Mouse (Mus musculus): ENCODE measurements around the gene Tbl2. TPM values are rescaled to one million over a fixed set of nuclear protein-coding genes. Genes with fewer than 3 reads are reported as not detected.

Gene Tbl2
- 19.5 TPM for polyA plus RNA-seq (2014; fragmentation: Illumina TruSeq; extraction: RNeasy Lipid Tissue Mini Kit (QIAGEN cat#74804); ENCODE audit: low read depth, low replicate concordance)

DNA sequence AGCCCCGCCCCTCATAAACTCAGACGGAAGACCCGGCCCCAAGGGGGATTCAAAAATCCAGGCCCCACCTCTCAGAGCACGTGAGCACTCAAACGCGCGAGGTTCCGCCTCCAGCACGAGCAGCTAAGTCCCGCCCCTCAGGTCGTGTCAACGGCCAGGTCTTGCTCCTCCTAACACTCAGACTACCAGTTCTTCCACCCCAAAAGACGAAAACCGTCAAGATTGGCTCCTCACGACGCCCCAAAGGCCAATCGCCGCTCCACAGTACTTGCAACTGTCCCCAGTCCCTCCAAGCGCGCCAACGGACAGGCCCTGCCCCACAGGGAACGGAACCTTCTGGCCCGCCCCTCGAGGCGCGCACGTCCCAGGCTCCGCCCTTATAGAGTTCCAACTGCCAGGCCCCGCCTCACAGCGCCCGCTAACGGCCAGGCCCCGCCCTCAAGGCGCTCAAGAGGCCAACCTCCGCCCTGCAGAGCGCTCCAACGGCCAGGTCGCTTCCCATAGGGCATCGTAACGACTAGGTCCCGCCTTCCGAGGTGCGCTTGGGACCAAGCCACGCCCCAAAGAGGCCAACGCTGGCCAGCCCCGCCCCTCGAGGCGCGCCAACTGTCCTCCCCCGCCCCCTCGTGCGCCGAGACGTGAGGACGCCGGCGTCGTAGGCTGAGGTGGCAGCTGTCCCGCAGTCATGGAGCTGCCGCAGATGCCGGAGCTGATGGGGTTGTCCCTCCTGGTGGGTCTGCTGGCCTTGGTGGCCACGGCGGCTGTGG is at the start of gene Tbl2:
Gene Tbl2, plus strand, starts transcription at position 605 of the 767 bp plus-strand sequence.

DNA sequence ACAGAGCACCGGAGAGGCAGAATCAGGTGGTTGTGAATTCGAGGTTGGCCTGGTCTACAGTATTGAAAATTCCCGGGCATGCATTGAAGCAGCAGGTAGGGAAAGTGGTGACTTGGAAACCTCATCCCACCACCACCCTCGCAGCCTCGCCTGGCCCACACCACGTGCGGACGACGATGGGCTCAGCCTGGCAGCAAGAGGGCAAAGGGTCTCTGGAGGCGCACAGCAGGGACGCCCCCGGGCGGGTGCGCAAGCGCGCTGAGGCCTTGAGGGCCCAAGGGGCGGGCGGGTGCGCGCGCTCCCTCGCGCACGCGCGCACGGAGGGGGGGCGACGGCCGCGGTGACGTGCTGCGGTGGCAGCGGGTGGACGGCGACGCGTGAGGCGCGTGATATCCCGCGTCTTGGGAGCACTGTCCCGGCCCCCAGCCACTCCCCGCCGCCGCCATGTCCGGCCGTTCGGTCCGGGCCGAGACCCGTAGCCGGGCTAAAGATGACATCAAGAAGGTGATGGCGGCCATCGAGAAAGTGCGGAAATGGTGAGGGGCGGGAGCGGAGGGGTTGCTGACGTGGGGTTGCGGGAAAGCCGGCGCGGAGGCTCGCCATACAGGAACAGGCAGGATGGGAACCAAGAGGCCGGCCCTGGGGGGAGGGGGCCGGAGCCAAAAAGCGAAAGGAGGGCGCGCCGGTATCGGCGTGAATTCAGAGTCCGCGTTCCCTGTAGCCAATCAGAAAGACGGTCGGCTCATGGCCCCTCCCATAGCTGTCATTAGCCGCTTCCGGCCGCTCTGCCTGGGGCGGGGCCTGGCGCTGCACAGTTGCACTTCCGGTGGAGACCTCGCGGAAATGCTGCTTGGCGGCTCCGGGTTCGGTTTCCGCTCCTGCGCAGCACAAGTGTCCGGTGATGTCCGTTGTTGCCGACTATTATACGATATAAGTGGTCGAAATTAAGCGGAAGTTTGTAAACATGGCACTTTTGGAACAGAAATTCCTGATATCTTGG is 18.9 kb downstream of the Tbl2 start, which contains the start of gene Bcl7b:
Gene Bcl7b, plus strand, starts transcription at position 221 of the 1,000 bp plus-strand sequence.

DNA sequence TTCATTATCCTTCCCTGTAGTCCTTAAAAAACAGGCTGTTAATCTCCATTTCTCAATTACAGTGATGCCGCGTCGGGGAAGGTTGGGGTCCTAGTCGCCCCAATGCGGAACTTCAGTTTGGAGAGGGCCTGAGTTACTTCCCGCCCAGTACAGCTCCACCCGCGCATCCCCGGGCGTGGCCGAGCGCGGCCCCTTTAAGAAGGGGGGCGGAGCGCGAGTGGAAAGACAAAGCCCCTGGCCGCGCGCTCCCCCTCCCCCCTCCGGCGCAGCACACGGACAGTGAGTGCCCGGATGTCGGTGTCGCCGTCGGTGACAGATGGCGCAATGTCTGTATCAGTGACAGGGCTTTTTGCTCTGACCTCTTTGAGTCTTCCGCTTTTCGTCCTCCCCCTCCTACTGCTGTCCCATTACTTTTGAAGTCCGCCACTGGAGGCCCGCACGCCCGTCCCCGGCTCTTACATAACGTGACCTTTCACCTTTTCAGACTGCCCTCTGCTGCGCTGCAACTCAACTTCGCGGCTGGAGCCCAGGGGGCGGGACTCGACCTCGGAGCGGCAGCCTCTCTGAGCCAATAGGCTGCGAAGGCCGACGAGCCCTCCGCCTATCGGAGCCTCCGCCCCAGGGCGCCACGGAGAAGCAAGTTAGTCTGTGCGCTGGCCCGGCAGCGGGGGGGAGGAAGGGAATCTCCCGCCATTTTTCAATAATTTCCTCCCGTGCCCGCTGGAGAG is 37.3 kb downstream of the Tbl2 start, which contains the start of gene Baz1b:
Gene Baz1b, plus strand, starts transcription at position 644 of the 728 bp plus-strand sequence.

Other genes with a start within 250 kb of the Tbl2 start
- 2.6 TPM for gene Tmem270, start 242.9 kb upstream of the Tbl2 start, polyA plus RNA-seq (2014; fragmentation: Illumina TruSeq; extraction: RNeasy Lipid Tissue Mini Kit (QIAGEN cat#74804); ENCODE audit: low read depth, low replicate concordance)
- gene Cldn13, start 234.1 kb upstream of the Tbl2 start, polyA plus RNA-seq (2014; fragmentation: Illumina TruSeq; extraction: RNeasy Lipid Tissue Mini Kit (QIAGEN cat#74804); ENCODE audit: low read depth, low replicate concordance): not detected
- gene Mettl27, start 217.3 kb upstream of the Tbl2 start, polyA plus RNA-seq (2014; fragmentation: Illumina TruSeq; extraction: RNeasy Lipid Tissue Mini Kit (QIAGEN cat#74804); ENCODE audit: low read depth, low replicate concordance): 47.4 TPM
- gene Cldn4, start 202.7 kb upstream of the Tbl2 start, polyA plus RNA-seq (2014; fragmentation: Illumina TruSeq; extraction: RNeasy Lipid Tissue Mini Kit (QIAGEN cat#74804); ENCODE audit: low read depth, low replicate concordance): 70.5 TPM
- gene Cldn3, start 163.4 kb upstream of the Tbl2 start, polyA plus RNA-seq (2014; fragmentation: Illumina TruSeq; extraction: RNeasy Lipid Tissue Mini Kit (QIAGEN cat#74804); ENCODE audit: low read depth, low replicate concordance): 215 TPM
- gene Abhd11, start 140.5 kb upstream of the Tbl2 start, polyA plus RNA-seq (2014; fragmentation: Illumina TruSeq; extraction: RNeasy Lipid Tissue Mini Kit (QIAGEN cat#74804); ENCODE audit: low read depth, low replicate concordance): 62.8 TPM
- 6.5 TPM for gene Stx1a, start 126.2 kb upstream of the Tbl2 start, polyA plus RNA-seq (2014; fragmentation: Illumina TruSeq; extraction: RNeasy Lipid Tissue Mini Kit (QIAGEN cat#74804); ENCODE audit: low read depth, low replicate concordance)
- 20.7 TPM for gene Dnajc30, start 85.5 kb upstream of the Tbl2 start, polyA plus RNA-seq (2014; fragmentation: Illumina TruSeq; extraction: RNeasy Lipid Tissue Mini Kit (QIAGEN cat#74804); ENCODE audit: low read depth, low replicate concordance)
- gene Bud23, start 84.7 kb upstream of the Tbl2 start, polyA plus RNA-seq (2014; fragmentation: Illumina TruSeq; extraction: RNeasy Lipid Tissue Mini Kit (QIAGEN cat#74804); ENCODE audit: low read depth, low replicate concordance): 38.7 TPM
- 9.1 TPM for gene Vps37d, start 71.4 kb upstream of the Tbl2 start, polyA plus RNA-seq (2014; fragmentation: Illumina TruSeq; extraction: RNeasy Lipid Tissue Mini Kit (QIAGEN cat#74804); ENCODE audit: low read depth, low replicate concordance)
- 57.7 TPM for gene Mlxipl, start 59.8 kb upstream of the Tbl2 start, polyA plus RNA-seq (2014; fragmentation: Illumina TruSeq; extraction: RNeasy Lipid Tissue Mini Kit (QIAGEN cat#74804); ENCODE audit: low read depth, low replicate concordance)
- gene Bcl7b, start 18.6 kb downstream of the Tbl2 start, polyA plus RNA-seq (2014; fragmentation: Illumina TruSeq; extraction: RNeasy Lipid Tissue Mini Kit (QIAGEN cat#74804); ENCODE audit: low read depth, low replicate concordance): 43.9 TPM
- 37.2 TPM for gene Baz1b, start 37.6 kb downstream of the Tbl2 start, polyA plus RNA-seq (2014; fragmentation: Illumina TruSeq; extraction: RNeasy Lipid Tissue Mini Kit (QIAGEN cat#74804); ENCODE audit: low read depth, low replicate concordance)
- 0.17 TPM for gene Fzd9, start 101.6 kb downstream of the Tbl2 start, polyA plus RNA-seq (2014; fragmentation: Illumina TruSeq; extraction: RNeasy Lipid Tissue Mini Kit (QIAGEN cat#74804); ENCODE audit: low read depth, low replicate concordance)
- gene Fkbp6, start 200.4 kb downstream of the Tbl2 start, polyA plus RNA-seq (2014; fragmentation: Illumina TruSeq; extraction: RNeasy Lipid Tissue Mini Kit (QIAGEN cat#74804); ENCODE audit: low read depth, low replicate concordance): 1.2 TPM
- gene Trim50, start 203.6 kb downstream of the Tbl2 start, polyA plus RNA-seq (2014; fragmentation: Illumina TruSeq; extraction: RNeasy Lipid Tissue Mini Kit (QIAGEN cat#74804); ENCODE audit: low read depth, low replicate concordance): not detected
- gene Nsun5, start 220.3 kb downstream of the Tbl2 start, polyA plus RNA-seq (2014; fragmentation: Illumina TruSeq; extraction: RNeasy Lipid Tissue Mini Kit (QIAGEN cat#74804); ENCODE audit: low read depth, low replicate concordance): 15.6 TPM
- 15.4 TPM for gene Pom121, start 244.9 kb downstream of the Tbl2 start, polyA plus RNA-seq (2014; fragmentation: Illumina TruSeq; extraction: RNeasy Lipid Tissue Mini Kit (QIAGEN cat#74804); ENCODE audit: low read depth, low replicate concordance)

Data from adipose tissue, adult 10 weeks (tissue).